Mouse (Mus musculus) heart, postnatal 0 days (tissue): ENCODE data around the gene Slc29a1.

Experiments
- CTCF ChIP-seq: IDR thresholded peaks from 2 replicates; pipeline ENCODE4 v1.5.1; 2016; ENCODE audit warnings: antibody characterized with exemption, control low read depth, low read depth
- EP300 ChIP-seq: IDR thresholded peaks from 2 replicates; pipeline ENCODE4 v1.6.1; 2016; ENCODE audit warnings: antibody characterized with exemption, low read depth

DNA sequence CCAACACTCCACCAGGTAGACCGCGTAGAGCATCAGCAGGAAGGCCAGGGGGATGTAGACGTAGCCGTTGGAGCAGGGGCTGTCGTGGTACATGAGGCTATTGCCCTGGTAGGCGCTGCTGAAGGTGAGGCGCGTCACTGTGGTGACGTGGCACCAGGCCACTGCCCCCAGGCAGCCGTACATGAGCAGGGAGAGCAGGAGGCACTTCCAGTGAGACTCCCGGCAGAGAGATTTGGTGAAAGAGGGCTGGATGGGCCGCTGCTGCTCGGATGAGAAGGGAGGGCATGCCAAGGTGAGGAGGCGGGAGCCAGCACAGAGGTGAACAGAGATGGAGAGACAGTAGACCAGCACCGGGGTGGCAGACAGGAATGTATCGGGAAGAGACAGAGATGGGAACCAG lies 52.5 kb downstream of the Slc29a1 start:
- TF ChIP-seq CTCF (no peak), EP300 (no peak)
